Mouse (Mus musculus) hindbrain, embryonic 11.5 days (tissue): ENCODE results near the gene Esp16. TPM values are rescaled to one million over a fixed set of nuclear protein-coding genes. Genes with fewer than 3 reads are reported as not detected.
"Not testable (repeated sequence)": the region's sequence is repeated elsewhere in the genome, so short reads cannot be mapped to it uniquely, and the experiment has no call there.

ENCODE experiments used
- ATAC-seq: fragments of 200-750 bp; cut with Nextera tagmentation; 2 replicates; pipeline ENCODE4 v1.8.0; 2017; ENCODE audit warnings: mild to moderate bottlenecking, moderate TSS enrichment, moderate library complexity; ENCODE audit not compliant: low FRiP score
- DNase-seq: peaks from one replicate; pipeline ENCODE4 v3.0.0-alpha.2; 2015; ENCODE audit warnings: low spot score
- H3K27ac ChIP-seq: fragments of 300-500 bp; sonication (generic); 2 replicates; pipeline ENCODE4 v1.5.1; 2014; ENCODE audit warnings: mild to moderate bottlenecking, low read depth, low read length
- H3K27me3 ChIP-seq: fragments of 300-500 bp; sonication (generic); 2 replicates; pipeline ENCODE4 v1.6.1; 2014; ENCODE audit warnings: mild to moderate bottlenecking, low read length, moderate library complexity, mixed read lengths; ENCODE audit not compliant: control insufficient read depth, insufficient read depth
- H3K36me3 ChIP-seq: fragments of 300-500 bp; sonication (generic); 2 replicates; pipeline ENCODE4 v1.6.1; 2014; ENCODE audit warnings: mild to moderate bottlenecking, low read length, moderate library complexity, mixed read lengths; ENCODE audit not compliant: control insufficient read depth, insufficient read depth
- H3K4me1 ChIP-seq: fragments of 300-500 bp; sonication (generic); replicated peaks from 2 replicates; pipeline ENCODE4 v1.6.1; 2014; ENCODE audit warnings: low read length, mixed read lengths; ENCODE audit not compliant: control insufficient read depth, insufficient read depth
- H3K4me2 ChIP-seq: fragments of 300-500 bp; sonication (generic); replicated peaks from 2 replicates; pipeline ENCODE4 v1.6.1; 2014; ENCODE audit warnings: mild to moderate bottlenecking, low read depth, low read length
- H3K4me3 ChIP-seq: fragments of 300-500 bp; sonication (generic); 2 replicates; pipeline ENCODE4 v1.5.1; 2014; ENCODE audit warnings: low read depth, low read length
- H3K9ac ChIP-seq: fragments of 300-500 bp; sonication (generic); 2 replicates; pipeline ENCODE4 v1.6.1; 2014; ENCODE audit warnings: low read depth, low read length
- H3K9me3 ChIP-seq: fragments of 300-500 bp; sonication (generic); 2 replicates; pipeline ENCODE4 v1.6.1; 2016; ENCODE audit warnings: low read length; ENCODE audit not compliant: control insufficient read depth
- WGBS: fragments of 180-500 bp; shearing (Covaris S2); extraction: QIAGEN DNeasy Blood & Tissue Kit; methylation state at CpG from one replicate; pipeline ENCODE4 v1.1.7; 2014; 5-methylcytosine and 5-hydroxymethylcytosine counted together
- polyA plus RNA-seq: library from polyadenylated mRNA; unstranded; fragments of >200 nt; fragmentation: Nextera tagmentation; extraction: Ambion mirVana; gene quantifications from 2 replicates; pipeline ENCODE4 v1.2.1, GENCODE M21; 2014

Gene Esp16
- not detected in 2 replicates for polyA plus RNA-seq

DNA sequence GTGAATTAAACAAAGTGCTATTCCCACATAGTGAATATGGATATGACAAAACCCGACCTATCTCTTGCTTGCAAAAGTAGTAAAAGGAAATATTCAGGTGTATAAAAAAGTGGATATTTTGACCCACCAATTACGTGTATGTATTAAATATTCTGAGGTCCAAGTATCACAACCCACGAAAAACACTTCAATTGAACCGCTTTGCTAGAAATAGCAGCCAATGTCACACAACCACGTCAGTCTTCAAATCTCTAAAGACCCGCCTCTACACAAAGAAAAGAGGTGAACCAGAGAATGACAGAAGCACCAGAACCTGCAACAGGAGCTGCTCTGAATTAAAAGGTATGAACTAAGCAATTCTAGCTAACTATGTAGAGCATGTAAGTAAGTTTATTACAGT lies at the start of gene Esp16:
Gene Esp16 (plus strand): TSS at position 301 of the 400 bp plus-strand sequence.
- H3K4me3 ChIP-seq, H3K9me3 ChIP-seq, ATAC-seq, H3K36me3 ChIP-seq, H3K9ac ChIP-seq, H3K4me2 ChIP-seq, H3K4me1 ChIP-seq, H3K27me3 ChIP-seq, DNase-seq, H3K27ac ChIP-seq: not testable (repeated sequence)
- WGBS: 77% methylated on average over 6 of the region's 6 CpGs

DNA sequence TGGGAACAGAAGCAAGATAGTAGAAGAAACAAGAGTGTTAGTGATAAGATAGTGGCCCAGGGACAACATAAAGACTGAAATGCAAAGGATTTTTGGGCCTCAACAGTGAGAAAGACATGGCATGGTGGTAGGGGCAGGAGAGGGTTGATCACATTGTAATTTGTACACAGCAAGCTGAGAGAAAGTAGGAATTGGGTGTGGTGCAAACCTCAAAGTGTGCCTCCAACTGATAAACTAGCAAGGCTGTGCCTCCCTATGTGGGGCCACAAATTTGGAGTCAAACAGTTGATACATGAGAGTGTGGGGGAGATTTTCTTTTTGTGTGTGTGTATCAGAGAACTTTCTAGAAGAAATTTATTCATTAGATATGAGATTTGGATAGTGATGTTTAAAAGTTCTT lies 37.9 kb upstream of the Esp16 start:
- H3K36me3 ChIP-seq, H3K4me1 ChIP-seq, H3K4me3 ChIP-seq, H3K9ac ChIP-seq, H3K4me2 ChIP-seq, H3K9me3 ChIP-seq, ATAC-seq, H3K27me3 ChIP-seq, DNase-seq, H3K27ac ChIP-seq: not testable (repeated sequence)

Other genes with a start within 250 kb of the Esp16 start
- gene Esp18, start 129.8 kb upstream of the Esp16 start, polyA plus RNA-seq: not detected in 2 replicates
- not detected in 2 replicates for gene Esp15, start 104.8 kb downstream of the Esp16 start, polyA plus RNA-seq